Mouse (Mus musculus): ENCODE data around the gene Upk2.

GRCm38 (mm10) chr9:44483041-44483509, 28.3 kb upstream of the Upk2 start:
- TF ChIP-seq EP300 (IDR thresholded peaks at IDR 0.05; ENCODE audit: insufficient read depth, low read depth, low read length) (no peak), POLR2A (IDR thresholded peaks at IDR 0.05; ENCODE audit: insufficient read depth, low read depth, low read length) (no peak)

Measured in heart, adult 2 months (tissue).